Mouse (Mus musculus) common myeloid progenitor, adult 5-6 weeks (primary cell): ENCODE results near the gene Cog2. TPM values are rescaled to one million over a fixed set of nuclear protein-coding genes. Genes with fewer than 3 reads are reported as not detected.

Experiments used
- ATAC-seq: replicated peaks from 2 replicates; pipeline ENCODE4 v1.8.0; 2016; ENCODE audit warnings: low read depth, mild to moderate bottlenecking, moderate TSS enrichment, inconsistent platforms; ENCODE audit not compliant: poor library complexity, severe bottlenecking
- total RNA-seq: library from RNA; stranded (forward); fragments of 200-1000, 187-1606 nt; gene quantifications from 2 replicates; pipeline ENCODE4 v1.2.3, GENCODE M21; 2017

Cog2 gene
- total RNA-seq, 1 experiment from 2014 or later, result 24.1 TPM

DNA sequence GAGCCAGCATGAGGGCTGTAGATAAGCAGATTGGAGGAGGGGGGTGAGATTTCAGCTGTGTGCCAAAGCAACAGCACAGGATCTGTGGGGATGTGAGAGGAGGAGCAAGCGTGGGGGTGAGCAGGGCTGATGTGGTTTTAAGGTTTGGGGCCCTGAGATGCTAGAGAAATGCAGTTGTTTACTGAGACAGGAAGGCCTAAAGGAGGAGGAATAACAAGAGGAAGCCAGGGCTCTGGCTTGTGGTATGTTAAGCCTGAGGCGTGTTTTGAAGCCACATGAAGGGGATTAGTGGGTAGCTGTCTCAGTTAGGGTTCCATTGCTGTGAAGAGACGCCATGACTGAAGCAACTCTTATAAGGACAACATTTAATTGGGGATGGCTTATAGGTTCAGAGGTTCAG is 11.4 kb upstream of the Cog2 start:
- no peak for ATAC-seq

DNA sequence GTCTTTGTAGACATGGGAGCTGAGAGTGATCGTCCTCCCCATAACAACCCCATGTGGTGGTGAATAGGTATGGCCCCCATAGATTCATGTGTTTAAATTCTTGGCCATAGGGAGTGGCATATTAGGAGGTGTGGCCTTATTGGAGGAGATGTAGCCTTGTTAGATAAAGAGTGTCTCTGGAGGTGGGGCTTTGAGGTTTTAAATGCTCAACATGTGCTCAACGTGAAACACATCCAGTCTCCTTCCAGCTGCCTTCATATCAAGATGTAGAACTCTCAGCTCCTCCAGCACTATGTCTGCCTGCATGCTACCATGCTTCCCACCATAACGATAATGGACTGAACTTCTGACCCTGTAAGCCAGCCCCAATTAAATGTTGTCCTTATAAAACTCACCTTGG is 4.5 kb upstream of the Cog2 start:
- ATAC-seq, result no peak

DNA sequence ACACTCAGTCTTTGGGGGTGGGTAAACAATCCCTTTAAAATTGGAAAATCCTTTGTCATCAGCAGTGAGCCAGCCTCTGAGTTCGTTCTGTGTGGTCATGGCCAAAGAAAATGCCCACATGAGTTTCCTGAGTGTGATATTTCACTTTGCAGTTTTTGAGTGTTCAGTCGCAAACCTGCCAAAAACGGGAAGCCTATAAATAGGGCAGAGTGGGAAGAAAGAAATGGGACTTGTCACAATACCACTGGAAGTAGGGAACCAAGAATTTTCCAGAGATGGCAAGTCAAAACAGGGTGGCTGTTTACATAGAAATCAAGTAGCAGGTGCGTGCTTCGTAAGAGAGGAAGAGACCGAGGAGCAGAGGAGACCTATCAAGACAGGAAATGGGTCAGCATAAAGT is 4.0 kb upstream of the Cog2 start:
- no peak for ATAC-seq

DNA sequence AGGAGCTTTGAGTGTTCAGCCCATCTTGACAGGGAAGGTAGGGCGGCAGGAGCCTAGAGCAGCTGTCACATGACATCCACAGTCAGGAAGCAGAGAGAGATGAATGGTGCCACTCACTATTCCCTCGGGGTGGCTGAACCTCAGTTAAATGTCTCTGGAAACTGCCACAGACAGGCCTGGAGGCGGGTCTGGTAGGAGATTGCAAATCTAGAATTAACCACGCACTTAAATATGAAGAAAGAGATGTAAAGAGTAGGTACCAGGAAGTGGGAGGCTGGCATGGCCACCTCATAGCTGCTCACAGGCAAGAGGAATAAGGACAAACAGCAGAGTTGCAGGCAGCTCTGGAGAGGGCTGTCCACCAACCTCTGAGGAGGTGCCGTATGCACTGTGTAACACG is 3.4 kb upstream of the Cog2 start:
- ATAC-seq, result no peak

DNA sequence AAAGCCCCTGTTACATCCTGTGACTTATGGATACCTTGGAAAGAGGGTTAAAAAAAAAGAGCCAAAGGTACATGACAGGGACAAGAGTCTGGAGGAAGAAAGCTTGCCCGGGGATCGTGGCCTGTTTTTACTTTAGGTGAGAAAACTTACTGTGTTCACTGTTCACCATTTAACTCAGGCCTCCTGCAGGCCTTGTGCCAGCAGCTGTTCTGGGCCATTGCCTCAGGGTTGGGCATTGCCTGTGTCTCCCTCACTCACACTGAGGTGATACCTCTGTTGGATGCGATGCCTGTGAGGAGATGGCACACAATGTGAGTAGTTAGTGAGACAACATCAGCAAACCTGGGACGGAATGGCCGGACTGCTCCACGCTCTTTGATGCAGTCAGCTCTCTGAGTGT is 1.4 kb downstream of the Cog2 start:
- ATAC-seq, result no peak

DNA sequence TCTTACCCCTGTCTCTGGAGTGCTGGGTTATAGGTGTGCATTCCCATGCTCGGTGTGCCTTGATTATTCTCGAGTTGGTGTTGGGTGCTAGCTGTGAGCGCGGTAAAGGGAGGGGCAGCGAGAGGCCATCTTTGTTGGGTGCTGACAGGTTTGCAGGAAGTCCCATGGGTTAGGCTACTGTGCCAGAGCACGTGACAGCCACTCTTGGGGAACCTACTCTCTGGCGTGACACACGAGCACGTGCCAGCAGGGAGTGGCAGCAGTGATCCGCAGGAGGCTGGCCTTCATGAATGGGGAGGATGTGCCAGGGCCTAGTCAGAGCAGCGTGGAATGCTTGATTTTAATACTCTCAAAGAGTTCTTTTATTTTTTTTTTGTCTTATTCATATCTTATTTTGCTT is 5.7 kb downstream of the Cog2 start:
- no peak for ATAC-seq

DNA sequence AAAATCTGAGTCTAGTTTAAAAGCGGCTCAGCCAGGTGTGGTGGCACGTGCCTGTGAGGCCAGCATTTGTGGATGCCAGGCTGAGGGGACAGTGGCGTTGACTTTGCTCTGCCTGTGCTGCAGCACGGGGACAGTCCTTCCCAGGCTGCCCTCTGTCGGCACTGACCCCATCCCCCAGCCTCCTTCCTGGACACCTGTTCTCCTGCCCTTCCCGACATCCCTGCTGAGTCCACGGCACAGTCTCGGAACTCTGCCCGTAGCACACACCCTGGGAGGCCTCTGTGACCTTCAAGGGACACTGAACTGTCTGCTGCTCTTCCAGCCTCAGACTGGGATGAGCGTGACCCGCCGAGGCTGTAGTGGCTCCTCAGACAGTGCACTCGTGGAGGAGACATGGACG is 9.5 kb downstream of the Cog2 start:
- no peak for ATAC-seq

DNA sequence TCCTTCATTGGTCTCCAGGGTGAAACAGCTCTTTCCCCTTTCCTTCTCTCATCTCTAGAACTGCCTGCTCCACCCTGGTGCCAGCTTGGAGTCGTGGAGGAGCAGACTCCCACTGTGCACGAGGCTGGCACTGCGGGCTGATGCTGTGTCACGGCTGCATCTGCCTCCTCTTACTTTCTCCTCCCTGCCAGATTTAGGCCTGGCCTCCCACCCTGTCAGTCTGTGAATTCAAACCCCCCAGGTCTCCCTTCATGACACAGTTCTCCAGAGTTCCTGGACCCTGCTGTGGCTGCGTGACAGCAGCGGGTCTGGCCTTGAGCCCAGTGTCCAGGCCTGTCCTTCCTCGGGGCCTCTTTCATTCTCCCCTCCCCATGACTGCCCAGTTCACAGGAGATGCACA is 10.0 kb downstream of the Cog2 start:
- ATAC-seq, result no peak

DNA sequence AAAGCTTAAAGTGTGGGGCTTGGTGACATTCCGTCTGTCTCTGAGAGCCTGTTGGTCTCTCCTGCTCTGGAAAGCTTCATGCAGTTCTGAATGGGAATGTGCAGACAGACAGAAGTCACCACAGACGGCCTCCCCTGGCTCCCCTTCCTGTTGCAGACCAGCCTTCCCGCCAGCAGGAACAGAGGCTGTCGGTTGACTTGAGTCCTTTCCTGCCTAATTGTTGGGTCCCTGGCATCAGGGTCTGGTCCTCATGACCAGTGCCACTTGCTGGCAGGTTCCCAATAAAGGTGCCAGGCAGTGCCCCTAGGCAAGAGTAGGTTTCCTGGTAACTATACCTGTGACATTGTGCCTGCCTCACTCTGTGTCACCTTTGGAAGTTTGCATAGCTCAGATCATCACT is 10.4 kb downstream of the Cog2 start:
- ATAC-seq, result no peak

DNA sequence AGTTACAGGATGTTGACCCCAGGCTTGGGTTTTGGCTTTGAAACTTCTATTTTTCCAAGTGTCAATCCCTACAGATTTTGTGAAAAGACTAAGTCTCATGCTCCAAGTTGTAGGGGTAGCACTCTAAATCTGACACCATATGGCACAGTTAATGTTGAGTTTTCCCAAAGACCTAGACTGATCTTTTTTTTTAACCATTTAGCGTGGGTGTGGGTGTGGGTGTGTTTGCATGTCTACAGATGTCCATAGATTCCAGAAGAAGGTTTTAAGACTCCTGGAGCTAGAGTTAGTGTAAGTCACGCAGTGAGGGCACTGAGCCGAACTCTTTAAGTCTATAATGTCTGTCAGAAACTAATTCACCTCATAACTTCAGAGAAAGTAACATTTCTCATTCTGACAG is 12.1 kb downstream of the Cog2 start:
- ATAC-seq, result no peak

DNA sequence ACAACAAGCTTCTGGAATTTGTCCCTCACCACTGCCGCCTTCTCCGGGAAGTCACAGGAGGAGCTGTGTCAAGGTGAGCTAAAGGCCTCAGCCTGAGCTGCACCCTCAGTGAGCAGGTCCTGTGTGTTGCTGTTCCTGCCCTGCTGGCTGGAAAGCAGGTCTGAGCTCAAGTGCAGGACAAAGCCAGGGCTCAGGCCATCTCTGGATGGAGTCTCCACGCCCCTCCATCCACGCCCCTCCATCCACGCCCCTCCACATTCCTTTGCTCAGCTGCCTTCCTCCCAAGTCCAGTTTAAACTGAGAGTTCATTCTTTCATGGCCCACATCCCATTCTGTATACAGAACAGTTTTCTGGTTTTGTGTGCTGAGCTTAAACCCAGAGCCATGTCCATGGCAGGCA is 14.9 kb downstream of the Cog2 start:
- no peak for ATAC-seq

DNA sequence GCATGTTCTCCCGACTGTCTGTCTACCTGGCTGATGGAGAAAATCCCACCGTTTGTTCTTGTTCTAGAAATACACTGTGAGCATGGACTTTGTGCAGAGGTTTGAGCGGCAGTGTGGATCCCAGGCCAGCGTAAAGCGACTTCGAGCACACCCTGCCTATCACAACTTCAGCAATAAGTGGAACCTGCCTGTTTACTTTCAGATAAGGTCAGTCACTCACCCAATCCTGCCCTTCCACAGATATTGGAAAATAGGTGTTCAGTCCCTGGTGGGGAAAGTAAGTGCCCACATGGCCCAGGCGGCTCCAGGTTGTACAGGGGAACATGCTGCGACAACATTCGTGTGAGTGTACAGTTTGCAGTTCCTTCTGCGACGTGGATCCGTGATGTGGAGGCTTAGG is 20.3 kb downstream of the Cog2 start:
- ATAC-seq, result no peak

DNA sequence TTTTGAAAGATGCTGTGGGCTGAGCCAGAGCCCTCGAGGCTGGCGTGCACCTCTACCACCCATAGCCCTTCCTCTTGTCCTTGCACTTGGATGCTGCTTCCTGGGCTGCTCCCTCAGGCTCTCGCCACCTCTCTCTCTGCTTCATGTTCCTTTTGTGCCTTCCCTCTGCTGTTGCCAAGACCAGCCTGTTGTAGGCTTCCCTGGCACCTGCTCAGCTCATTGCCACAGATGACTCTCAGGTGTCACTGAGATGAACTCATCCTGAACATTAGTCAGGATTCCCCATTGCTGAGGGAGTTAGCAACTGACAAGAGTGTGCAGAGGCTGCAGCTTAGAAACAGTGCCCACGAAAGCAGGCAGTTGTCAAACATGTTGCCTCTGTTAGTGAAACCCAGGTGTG is 21.4 kb downstream of the Cog2 start:
- ATAC-seq, result no peak

DNA sequence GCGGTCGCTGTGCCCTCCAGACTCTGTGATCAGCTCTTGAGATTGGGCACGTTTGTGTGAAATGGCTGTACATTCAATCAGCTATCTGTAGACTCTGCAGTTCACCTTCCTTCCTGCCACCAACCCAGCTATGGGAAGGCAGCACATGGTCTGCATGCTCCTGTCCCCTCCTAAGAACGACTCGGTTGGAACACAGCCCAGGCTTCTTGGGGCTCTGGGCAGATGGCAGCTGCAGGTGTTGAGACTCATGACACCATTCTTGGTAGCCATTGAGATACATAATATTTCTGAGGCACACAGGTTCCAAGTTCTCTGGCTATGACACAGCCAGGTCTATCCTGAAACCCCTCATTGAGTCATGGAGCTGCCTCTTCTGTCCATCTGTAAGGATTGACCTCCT is 22.7 kb downstream of the Cog2 start:
- ATAC-seq, result no peak

DNA sequence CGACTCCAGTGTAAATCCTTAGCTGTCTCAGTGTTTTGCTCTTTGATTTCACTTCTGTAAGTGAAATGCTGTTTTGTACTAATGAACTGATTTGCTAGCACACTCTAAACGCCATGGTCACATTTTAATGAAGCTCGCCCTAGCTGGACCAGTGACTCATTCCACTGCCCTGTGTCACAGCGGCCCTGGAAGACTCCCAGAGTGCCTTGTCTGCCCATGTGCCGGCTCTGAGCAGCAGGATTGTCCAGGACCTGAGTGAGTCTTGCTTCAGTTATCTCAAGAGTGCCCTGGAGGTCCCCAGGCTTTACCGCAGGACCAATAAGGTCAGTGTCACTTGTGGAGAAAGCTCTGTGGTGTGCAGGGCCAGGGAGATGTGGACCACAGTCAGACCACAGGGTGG is 25.8 kb downstream of the Cog2 start:
- no peak for ATAC-seq

DNA sequence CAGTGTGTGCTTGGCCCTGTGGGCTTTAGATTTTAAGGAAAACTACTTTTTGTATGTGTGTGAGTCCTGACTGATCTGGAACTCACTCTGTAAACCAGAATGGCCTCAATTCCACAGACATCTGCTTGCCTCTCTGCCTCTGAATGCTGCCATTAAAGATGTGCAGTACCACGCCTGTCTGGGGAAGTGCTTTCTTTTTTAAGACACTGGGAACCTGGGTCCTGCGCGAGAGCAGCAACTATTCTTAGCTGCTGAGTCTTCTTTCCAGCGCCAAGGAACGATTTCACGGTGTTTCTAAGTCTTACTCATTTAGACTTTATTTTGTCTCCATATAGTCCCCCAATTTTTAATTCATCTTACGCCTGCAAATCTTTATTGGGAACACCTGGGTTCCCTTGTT is 26.2 kb downstream of the Cog2 start:
- ATAC-seq, result no peak

DNA sequence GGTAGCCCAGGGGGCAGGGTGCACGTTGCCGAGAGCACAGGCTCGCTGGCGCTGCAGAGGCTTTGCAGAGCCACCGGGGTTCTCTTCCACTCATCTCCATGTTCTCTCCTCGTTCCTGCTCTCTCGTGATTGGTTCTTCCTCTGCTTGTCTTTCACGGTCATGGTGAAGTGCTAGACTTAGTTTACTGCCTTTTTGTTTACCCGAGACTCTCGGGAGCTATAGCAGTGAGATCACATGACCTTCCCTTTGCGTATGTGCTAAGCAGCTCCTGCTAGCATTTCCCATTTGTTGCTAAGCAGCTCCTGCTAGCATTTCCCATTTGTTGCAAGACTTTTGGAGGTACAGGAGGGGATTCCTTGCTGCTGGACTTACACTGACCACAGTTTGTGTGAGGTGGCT is 26.7 kb downstream of the Cog2 start:
- no peak for ATAC-seq

DNA sequence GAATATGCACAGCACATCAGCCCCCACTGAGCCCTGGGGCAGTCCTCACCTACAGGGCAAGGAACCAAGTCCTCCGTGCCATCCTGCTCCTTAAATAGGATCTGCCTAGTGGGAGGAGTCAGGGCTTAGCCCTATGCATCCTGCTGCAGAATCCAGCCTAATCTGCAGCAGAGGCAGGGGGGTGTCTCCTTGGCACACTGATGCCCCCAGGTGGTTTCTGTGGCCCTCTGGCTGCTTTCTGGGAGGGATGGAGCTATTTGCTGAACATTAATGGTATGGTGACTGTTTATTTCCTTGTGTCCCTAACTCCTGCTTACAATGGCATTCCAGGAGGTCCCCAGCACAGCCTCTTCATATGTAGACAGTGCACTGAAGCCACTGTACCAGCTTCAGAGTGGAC is 27.6 kb downstream of the Cog2 start:
- ATAC-seq, result no peak

DNA sequence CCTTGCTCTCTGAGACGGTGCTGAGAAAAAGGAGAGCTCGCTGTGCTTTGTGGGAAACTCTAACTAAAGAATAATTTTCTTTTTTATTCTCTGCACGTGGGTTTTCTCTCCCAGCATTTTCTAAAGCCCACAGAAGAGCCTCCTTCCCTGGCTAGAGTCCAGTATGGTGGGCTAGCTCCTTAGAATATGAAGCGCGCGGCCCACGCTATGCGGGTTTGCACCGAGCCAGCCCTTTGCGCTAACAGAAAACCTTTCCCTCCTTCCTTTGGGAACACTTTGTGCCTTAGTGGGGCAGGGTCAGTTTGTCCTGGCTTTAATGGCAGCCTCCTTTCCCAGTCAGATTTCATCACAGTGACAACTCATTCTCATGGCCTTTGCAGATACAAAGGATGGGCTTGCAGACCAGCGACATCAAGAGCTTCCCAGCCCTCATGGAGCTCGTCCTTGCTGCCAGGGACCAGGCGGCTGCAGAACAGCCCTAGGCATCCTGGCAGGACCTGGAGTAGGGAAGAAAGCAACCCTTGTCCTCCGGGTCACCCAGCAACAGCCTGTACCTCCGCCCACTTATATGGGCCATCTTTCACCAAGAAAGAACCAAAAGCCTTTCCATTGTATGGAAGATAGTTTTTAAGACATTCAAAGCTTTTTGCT is 30.6 kb downstream of the Cog2 start:
- no peak for ATAC-seq

DNA sequence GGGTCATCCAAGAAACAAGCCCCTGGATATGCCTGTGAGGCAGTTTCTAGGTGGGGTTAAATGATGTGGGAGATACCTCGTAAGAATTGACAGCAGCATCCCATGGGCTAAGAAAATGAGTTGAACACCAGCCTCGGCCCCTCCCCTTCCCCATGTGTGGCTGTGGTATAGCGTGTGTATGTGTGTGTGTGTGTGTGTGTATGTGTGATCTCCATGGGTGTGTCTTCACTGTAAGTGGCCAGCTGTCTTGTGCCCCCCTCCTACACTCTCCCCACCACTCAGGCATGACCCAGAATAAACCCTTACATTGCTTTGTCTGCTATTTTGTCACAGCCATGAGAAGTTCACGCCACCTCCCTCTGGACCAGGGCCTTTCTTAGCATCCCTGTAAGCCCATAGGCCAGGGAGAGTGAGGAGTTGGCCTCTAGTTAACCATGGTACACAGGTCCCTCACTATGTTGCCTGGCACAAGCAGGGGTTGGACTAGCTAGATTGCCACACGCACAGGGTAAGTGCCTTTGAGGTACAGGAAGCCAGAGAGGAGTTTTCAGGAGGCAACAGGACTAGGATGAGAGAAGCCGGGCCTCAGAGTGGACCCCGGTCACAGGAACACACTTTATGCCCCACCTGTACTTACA is 34.7 kb downstream of the Cog2 start:
- no peak for ATAC-seq

DNA sequence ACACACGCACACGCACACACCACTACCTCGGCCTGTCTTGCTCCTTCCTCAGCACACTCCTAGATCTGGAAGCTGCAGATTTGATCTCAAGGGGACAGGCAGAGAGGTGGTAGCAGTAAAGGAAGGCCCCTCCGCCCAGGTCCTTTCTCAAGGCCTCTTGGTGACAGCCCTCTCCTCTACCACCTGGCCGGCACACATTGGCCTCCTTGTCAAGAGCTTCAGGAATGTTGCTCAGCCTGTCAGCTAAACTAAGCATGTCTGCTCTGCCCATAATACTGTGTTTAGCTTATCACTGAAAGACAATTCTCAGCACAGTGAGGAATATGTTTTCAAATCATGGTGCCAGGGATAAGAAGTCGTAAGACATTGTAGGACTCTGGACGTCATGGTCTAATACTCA is 35.6 kb downstream of the Cog2 start:
- no peak for ATAC-seq

DNA sequence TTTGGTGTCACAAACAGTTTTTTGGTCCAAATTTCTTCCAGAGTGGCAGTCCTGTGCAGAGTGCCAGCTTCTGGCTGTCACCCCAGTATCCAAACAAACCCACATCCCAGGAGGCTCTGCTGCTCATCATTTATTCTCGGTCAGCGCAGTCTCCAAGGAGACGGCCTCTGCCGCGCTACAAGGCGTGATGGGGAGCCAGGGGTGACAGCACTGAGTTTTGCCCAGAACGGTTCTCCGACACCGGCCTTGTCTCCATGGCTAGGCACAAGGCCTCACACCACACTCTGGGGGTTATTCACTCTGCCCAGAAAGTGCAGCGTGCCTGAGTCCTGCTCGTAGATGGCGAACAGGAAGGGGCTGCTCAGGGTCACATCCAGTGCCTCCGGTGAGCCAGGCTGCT is 36.1 kb downstream of the Cog2 start:
- ATAC-seq, result no peak
